Mouse (Mus musculus) cerebellum, adult (tissue): ENCODE results near the gene Daam1.
A peak's percentile ranks its signal among the peaks of the same experiment; 100 is the strongest.

ENCODE experiments used
- ATAC-seq: cut with Nextera tagmentation; 2 replicates; pipeline ENCODE4 v1.9.2; 2017; ENCODE audit warnings: mild to moderate bottlenecking, moderate library complexity, mixed read lengths; ENCODE audit not compliant: insufficient number of reproducible peaks, low FRiP score, low TSS enrichment

Daam1 gene

GRCm38 (mm10) chr12:71855730-71856479 lies 25.0 kb downstream of the Daam1 start:
- ATAC-seq: no peak

GRCm38 (mm10) chr12:71856480-71856754 lies 25.5 kb downstream of the Daam1 start:
- ATAC-seq: no peak

GRCm38 (mm10) chr12:71859096-71859495 lies 28.2 kb downstream of the Daam1 start:
- no peak for ATAC-seq

- ATAC-seq: no peak
Measured at GRCm38 (mm10) chr12:71863846-71864543, 33.1 kb downstream of the Daam1 start.

- no peak for ATAC-seq
Measured at GRCm38 (mm10) chr12:71864544-71864897, 33.6 kb downstream of the Daam1 start.

GRCm38 (mm10) chr12:71865937-71866336 lies 35.1 kb downstream of the Daam1 start:
- ATAC-seq: no peak

- peak; percentile 41; the same call in 1 of the 2 replicates for ATAC-seq
Measured at GRCm38 (mm10) chr12:71867345-71868240, 36.7 kb downstream of the Daam1 start.

GRCm38 (mm10) chr12:71870644-71871043 lies 39.8 kb downstream of the Daam1 start:
- no peak for ATAC-seq

GRCm38 (mm10) chr12:71872330-71872729 lies 41.5 kb downstream of the Daam1 start:
- ATAC-seq: no peak

- no peak for ATAC-seq
Measured at GRCm38 (mm10) chr12:71874561-71874960, 43.7 kb downstream of the Daam1 start.

- no peak for ATAC-seq
Measured at GRCm38 (mm10) chr12:71874984-71875383, 44.1 kb downstream of the Daam1 start.

GRCm38 (mm10) chr12:71875761-71876489 lies 45.0 kb downstream of the Daam1 start:
- ATAC-seq: no peak

GRCm38 (mm10) chr12:71880987-71881386 lies 50.1 kb downstream of the Daam1 start:
- ATAC-seq: no peak

GRCm38 (mm10) chr12:71881477-71881876 lies 50.6 kb downstream of the Daam1 start:
- no peak for ATAC-seq

GRCm38 (mm10) chr12:71883066-71883711 lies 52.3 kb downstream of the Daam1 start:
- ATAC-seq: no peak

GRCm38 (mm10) chr12:71885170-71885574 lies 54.3 kb downstream of the Daam1 start:
- peak; percentile 41; the same call in 1 of the 2 replicates for ATAC-seq

- ATAC-seq: no peak
Measured at GRCm38 (mm10) chr12:71885717-71886116, 54.8 kb downstream of the Daam1 start.

- ATAC-seq: no peak
Measured at GRCm38 (mm10) chr12:71886406-71886805, 55.5 kb downstream of the Daam1 start.

GRCm38 (mm10) chr12:71886941-71887340 lies 56.1 kb downstream of the Daam1 start:
- no peak for ATAC-seq

GRCm38 (mm10) chr12:71888370-71888769 lies 57.5 kb downstream of the Daam1 start:
- no peak for ATAC-seq
